18 mouse cellular contexts compared by ENCODE assay signal in genomic region chr14:118594463-118594862, GRCm38 (mm10).
DNase-seq lines count a peak whose midpoint lies in the region; ATAC-seq and TF ChIP-seq lines count a peak whose summit lies in the region.
"Had no signal": no experiment of that assay in that cellular context is flagged by ENCODE, and none has a peak within 500 bp of the region (broad histone marks: within the 10 kb centered on the region; RNA-seq: fewer than 3 reads in every experiment).

No protein-coding gene starts in this region.

- no peak for TF ChIP-seq EP300 in heart, adult 2 months (IDR thresholded peaks at IDR 0.05; ENCODE audit: insufficient read depth, low read depth, low read length)

- no peak for TF ChIP-seq CTCF in heart, adult 2 months (IDR thresholded peaks at IDR 0.05)
- no peak for TF ChIP-seq CTCF in liver, adult 2 months (IDR thresholded peaks at IDR 0.05; ENCODE audit: low read depth, low read length)

- H3K79me2 ChIP-seq in heart, adult 2 months (replicated peaks; ENCODE audit: control insufficient read depth, insufficient read depth, low read length): no peaks in the 10 kb centered on the region
- H3K79me2 ChIP-seq in liver, adult 2 months (ENCODE audit: control insufficient read depth, insufficient read depth, low read length): no peaks in the 10 kb centered on the region

- peak in 1 of 2 experiments; percentile 5 for DNase-seq in heart, adult 2 months
- no peak for DNase-seq in heart, embryonic 10.5 days (ENCODE audit: low spot score)
- peak; percentile 8 for DNase-seq in liver, adult 2 months (ENCODE audit: extremely low read depth, low read depth, low spot score)
- no peak for DNase-seq in liver
- no peak for DNase-seq in limb, embryonic 10.5 days (ENCODE audit: low spot score)
- DNase-seq: adrenal gland, adult 2 months; cerebellum, adult 9-11 months; forebrain, postnatal 0 days; gastrocnemius, postnatal 36 days; kidney, adult 11 months; lung, postnatal 14 days; right cerebral cortex, postnatal 4 days had no signal

- no peaks in the 10 kb centered on the region for H3K9me3 ChIP-seq in heart, embryonic 10.5 days
- no peaks in the 10 kb centered on the region for H3K9me3 ChIP-seq in limb, embryonic 10.5 days (replicated peaks)
- H3K9me3 ChIP-seq in hindbrain, embryonic 13.5 days: no peaks in the 10 kb centered on the region
- H3K9me3 ChIP-seq: hindbrain, embryonic 15.5 days; neural tube, embryonic 13.5 days had no signal

- H3K4me2 ChIP-seq in hindbrain, embryonic 13.5 days: no peak overlapping the region
- H3K4me2 ChIP-seq: hindbrain, embryonic 15.5 days; neural tube, embryonic 13.5 days had no signal

- H3K4me1 ChIP-seq in heart, adult 2 months (ENCODE audit: control insufficient read depth, insufficient read depth, low read length): no peaks in the 10 kb centered on the region; the same call in 1 of the 2 replicates
- H3K4me1 ChIP-seq in heart, embryonic 10.5 days: no peaks in the 10 kb centered on the region
- no peaks in the 10 kb centered on the region for H3K4me1 ChIP-seq in liver, adult 2 months (ENCODE audit: control insufficient read depth, insufficient read depth, low read length)
- H3K4me1 ChIP-seq in limb, embryonic 10.5 days: no peaks in the 10 kb centered on the region
- peaks cover 5% of the 10 kb centered on the region; the same call in 1 of the 2 replicates for H3K4me1 ChIP-seq in hindbrain, embryonic 13.5 days (replicated peaks)

- H3K36me3 ChIP-seq in heart, adult 2 months (ENCODE audit: control insufficient read depth, insufficient read depth, low read length): no peaks in the 10 kb centered on the region
- H3K36me3 ChIP-seq in heart, embryonic 10.5 days: no peaks in the 10 kb centered on the region
- no peaks in the 10 kb centered on the region for H3K36me3 ChIP-seq in liver, adult 2 months (ENCODE audit: control insufficient read depth, insufficient read depth, low read length)
- no peaks in the 10 kb centered on the region for H3K36me3 ChIP-seq in limb, embryonic 10.5 days
- no peaks in the 10 kb centered on the region for H3K36me3 ChIP-seq in hindbrain, embryonic 13.5 days
- H3K36me3 ChIP-seq: hindbrain, embryonic 15.5 days; neural tube, embryonic 13.5 days had no signal

- peak overlapping the region; percentile 59 for H3K27ac ChIP-seq in heart, adult 2 months
- H3K27ac ChIP-seq in heart, embryonic 10.5 days: no peak overlapping the region
- H3K27ac ChIP-seq in liver, adult 2 months (replicated peaks; ENCODE audit: insufficient read depth, low read depth, low read length): peak overlapping the region; percentile 78
- no peak overlapping the region for H3K27ac ChIP-seq in limb, embryonic 10.5 days
- no peak overlapping the region for H3K27ac ChIP-seq in hindbrain, embryonic 13.5 days
- H3K27ac ChIP-seq: hindbrain, embryonic 15.5 days; neural tube, embryonic 13.5 days had no signal

- no peak for TF ChIP-seq POLR2A in heart, adult 2 months (IDR thresholded peaks at IDR 0.05; ENCODE audit: insufficient read depth, low read depth, low read length)
- TF ChIP-seq POLR2A in liver, adult 2 months (IDR thresholded peaks at IDR 0.05; ENCODE audit: extremely low read depth, insufficient read depth, low read length): no peak

- H3K4me3 ChIP-seq in heart, adult 2 months: peak overlapping the region; percentile 36
- no peak overlapping the region for H3K4me3 ChIP-seq in heart, embryonic 10.5 days
- H3K4me3 ChIP-seq in liver, adult 2 months (ENCODE audit: insufficient read depth, low read depth, low read length): peak overlapping the region; percentile 39
- H3K4me3 ChIP-seq in limb, embryonic 10.5 days: no peak overlapping the region
- no peak overlapping the region for H3K4me3 ChIP-seq in hindbrain, embryonic 13.5 days
- H3K4me3 ChIP-seq: erythroblast, embryonic 14.5 days; hindbrain, embryonic 15.5 days; neural tube, embryonic 13.5 days had no signal

- H3K9ac ChIP-seq in heart, adult 2 months (ENCODE audit: low read depth, low read length): peak overlapping the region; percentile 1; the same call in 1 of the 2 replicates
- H3K9ac ChIP-seq in liver, adult 2 months (ENCODE audit: low read depth, low read length): peak overlapping the region; percentile 56
- H3K9ac ChIP-seq in hindbrain, embryonic 13.5 days: no peak overlapping the region
- H3K9ac ChIP-seq: forebrain, postnatal 0 days; hindbrain, embryonic 15.5 days; neural tube, embryonic 13.5 days had no signal

- intact Hi-C loops in heart, adult 2 months (cut with DNase I): loop anchor here (5.0 kb wide), 4 partner anchors 42 to 587 kb away; no protein-coding TSS in a partner anchor

- 40% methylated on average over 13 of the region's 13 CpGs for WGBS in heart, adult 2 months
- 82% methylated on average over 13 of the region's 13 CpGs for WGBS in heart, embryonic 10.5 days
- WGBS in liver, adult 2 months: 71% methylated on average over 13 of the region's 13 CpGs
- 88% methylated on average over 13 of the region's 13 CpGs for WGBS in limb, embryonic 10.5 days
- 88% methylated on average over 13 of the region's 13 CpGs for WGBS in hindbrain, embryonic 13.5 days

- H3K27me3 ChIP-seq in heart, adult 2 months (ENCODE audit: control insufficient read depth, insufficient read depth, low read length): no peaks in the 10 kb centered on the region
- H3K27me3 ChIP-seq in heart, embryonic 10.5 days (ENCODE audit: insufficient read depth, poor library complexity, severe bottlenecking): peaks cover 5% of the 10 kb centered on the region; the same call in 1 of the 2 replicates
- no peaks in the 10 kb centered on the region for H3K27me3 ChIP-seq in liver, adult 2 months (ENCODE audit: control insufficient read depth, insufficient read depth, low read length)
- peaks cover 5% of the 10 kb centered on the region; the same call in 1 of the 2 replicates for H3K27me3 ChIP-seq in limb, embryonic 10.5 days (ENCODE audit: low read depth, poor library complexity, severe bottlenecking)
- peaks cover 14% of the 10 kb centered on the region for H3K27me3 ChIP-seq in hindbrain, embryonic 13.5 days

- ATAC-seq in granulocyte monocyte progenitor cell, adult 5-6 weeks (replicated peaks; ENCODE audit: poor library complexity, severe bottlenecking): peak; percentile 73
- ATAC-seq in megakaryocyte, adult 5-6 weeks (ENCODE audit: poor library complexity, severe bottlenecking): peak; percentile 73
- ATAC-seq in hindbrain, embryonic 13.5 days (ENCODE audit: low FRiP score): no peak
- ATAC-seq: forebrain, postnatal 0 days had no signal

Comparison
In these comparisons a context has a peak if more than half of its experiments do, and no peak if none do; other contexts are left out.
1. H3K27ac ChIP-seq: peak in heart, adult 2 months (single experiment) and liver, adult 2 months (single experiment); none in heart, embryonic 10.5 days (single experiment), limb, embryonic 10.5 days (single experiment) and hindbrain, embryonic 13.5 days (single experiment).
2. H3K4me3 ChIP-seq: peak in heart, adult 2 months (single experiment) and liver, adult 2 months (single experiment); none in heart, embryonic 10.5 days (single experiment), limb, embryonic 10.5 days (single experiment) and hindbrain, embryonic 13.5 days (single experiment).